ENCODE assay signal across 10 mouse cellular contexts in genomic region chr11:34009316-34010087, GRCm38 (mm10). TPM values are rescaled to one million over a fixed set of nuclear protein-coding genes. Genes with fewer than 3 reads are reported as not detected.
DNase-seq lines count a peak whose midpoint lies in the region; ATAC-seq and TF ChIP-seq lines count a peak whose summit lies in the region.
"Had no signal": no experiment of that assay in that cellular context is flagged by ENCODE, and none has a peak within 500 bp of the region (broad histone marks: within the 10 kb centered on the region; RNA-seq: fewer than 3 reads in every experiment).

No protein-coding gene starts in this region.

- H3K4me2 ChIP-seq in midbrain, postnatal 0 days (ENCODE audit: low read depth, low read length, poor library complexity, severe bottlenecking): no peak overlapping the region
- H3K4me2 ChIP-seq in forebrain, embryonic 12.5 days: no peak overlapping the region
- H3K4me2 ChIP-seq: hindbrain, embryonic 14.5 days had no signal

- DNase-seq in lung, adult 18-20 months: peak; percentile 36 to 40
- DNase-seq in lung, adult 2 months: no peak
- peak; percentile 53 for DNase-seq in thymus, postnatal 25 days
- DNase-seq in midbrain, postnatal 0 days (ENCODE audit: low spot score): no peak
- DNase-seq in left cerebral cortex, postnatal 25 days (ENCODE audit: low spot score in 2 of 2): no peak

- TF ChIP-seq CTCF in lung, adult 2 months (IDR thresholded peaks at IDR 0.05; ENCODE audit: insufficient read depth, low read length): no peak
- no peak for TF ChIP-seq CTCF in bone marrow macrophage, adult 2 months (IDR thresholded peaks at IDR 0.05; ENCODE audit: low read depth, low read length)
- no peak for TF ChIP-seq CTCF in midbrain, postnatal 0 days (IDR thresholded peaks at IDR 0.05)

- peak; percentile 58 for ATAC-seq in megakaryocyte, adult 5-6 weeks (ENCODE audit: poor library complexity, severe bottlenecking)
- ATAC-seq in midbrain, postnatal 0 days (ENCODE audit: low FRiP score): no peak
- ATAC-seq in forebrain, embryonic 12.5 days (ENCODE audit: low FRiP score): no peak

- intact Hi-C loops in left cerebral cortex, postnatal 25 days (cut with DNase I): loop anchor here (5.0 kb wide), 2 partner anchors 82 to 277 kb away; no protein-coding TSS in a partner anchor

- no peaks in the 10 kb centered on the region for H3K27me3 ChIP-seq in midbrain, postnatal 0 days (ENCODE audit: insufficient read depth, low read length)
- H3K27me3 ChIP-seq in forebrain, embryonic 12.5 days: no peaks in the 10 kb centered on the region

- no peaks in the 10 kb centered on the region for H3K4me1 ChIP-seq in lung, adult 2 months (ENCODE audit: control insufficient read depth, insufficient read depth, low read length)
- H3K4me1 ChIP-seq in bone marrow macrophage, adult 2 months (ENCODE audit: control insufficient read depth, insufficient read depth, low read length): peaks cover 38% of the 10 kb centered on the region
- no peaks in the 10 kb centered on the region for H3K4me1 ChIP-seq in midbrain, postnatal 0 days (ENCODE audit: insufficient read depth, low read length)
- H3K4me1 ChIP-seq in forebrain, embryonic 12.5 days: no peaks in the 10 kb centered on the region

- H3K9ac ChIP-seq in midbrain, postnatal 0 days (replicated peaks; ENCODE audit: low read length, poor library complexity, severe bottlenecking): no peak overlapping the region
- no peak overlapping the region for H3K9ac ChIP-seq in forebrain, embryonic 12.5 days
- H3K9ac ChIP-seq: hindbrain, embryonic 14.5 days had no signal

- H3K27ac ChIP-seq in bone marrow macrophage, adult 2 months (ENCODE audit: insufficient read depth, low read depth, low read length): peak overlapping the region; percentile 91
- H3K27ac ChIP-seq in midbrain, postnatal 0 days (ENCODE audit: low read depth, low read length): no peak overlapping the region
- no peak overlapping the region for H3K27ac ChIP-seq in forebrain, embryonic 12.5 days
- H3K27ac ChIP-seq: hindbrain, embryonic 14.5 days; liver, embryonic 14.5 days had no signal

- WGBS in lung, adult 2 months: 71% methylated on average over 12 of the region's 12 CpGs
- WGBS in midbrain, postnatal 0 days: 81% methylated on average over 12 of the region's 12 CpGs
- 73% methylated on average over 12 of the region's 12 CpGs for WGBS in forebrain, embryonic 12.5 days

- no peaks in the 10 kb centered on the region for H3K9me3 ChIP-seq in midbrain, postnatal 0 days (ENCODE audit: low read length)
- H3K9me3 ChIP-seq in forebrain, embryonic 12.5 days: no peaks in the 10 kb centered on the region

- no peak for TF ChIP-seq POLR2A in lung, adult 2 months (IDR thresholded peaks at IDR 0.05; ENCODE audit: borderline replicate concordance, extremely low read depth, low read depth, low read length)
- TF ChIP-seq POLR2A in bone marrow macrophage, adult 2 months (IDR thresholded peaks at IDR 0.05; ENCODE audit: borderline replicate concordance, low read depth, low read length): no peak

- H3K4me3 ChIP-seq in lung, adult 2 months (replicated peaks; ENCODE audit: extremely low read depth, low read depth, low read length): no peak overlapping the region
- no peak overlapping the region for H3K4me3 ChIP-seq in bone marrow macrophage, adult 2 months (ENCODE audit: insufficient read depth, low read length)
- H3K4me3 ChIP-seq in midbrain, postnatal 0 days (ENCODE audit: low read depth, low read length): no peak overlapping the region
- no peak overlapping the region for H3K4me3 ChIP-seq in forebrain, embryonic 12.5 days (replicated peaks)

- H3K36me3 ChIP-seq in midbrain, postnatal 0 days (ENCODE audit: insufficient read depth, low read length): no peaks in the 10 kb centered on the region
- no peaks in the 10 kb centered on the region for H3K36me3 ChIP-seq in forebrain, embryonic 12.5 days (replicated peaks)

RNA-seq across cellular contexts. Expression of gene Kcnip1, which starts 16.6 kb away (rescaled TPM):
- 0.08 and 0.13 TPM in 2 replicates for polyA plus RNA-seq in lung, adult 2 months (2012; rRNA removed)
- polyA plus RNA-seq in bone marrow macrophage, adult 2 months (2012; ENCODE audit: insufficient read depth, insufficient read length, missing spikeins): not detected in 2 replicates
- total RNA-seq in megakaryocyte, adult 5-6 weeks (2015): 0.09 TPM in 1 of 2 replicates, not detected in the other
- total RNA-seq in megakaryocyte, adult 5-6 weeks (2017): 0.18 TPM in 1 of 2 replicates, not detected in the other
- 93.8 and 102 TPM in 2 replicates for total RNA-seq in midbrain, postnatal 0 days (2014; rRNA removed)
- polyA plus RNA-seq in midbrain, postnatal 0 days (2015; fragmentation: Nextera tagmentation; extraction: Ambion mirVana): 145 TPM in 2 replicates
- polyA plus RNA-seq in forebrain, embryonic 12.5 days (2016; fragmentation: Nextera tagmentation; extraction: Ambion mirVana): 16.3 and 17.3 TPM in 2 replicates
- 10 to 100 TPM; 29.8 to 32.3 TPM for total RNA-seq in left cerebral cortex, postnatal 25 days (2021)

RNA-seq across cellular contexts. Expression of gene Lcp2, which starts 37.2 kb away (rescaled TPM):
- 7.0 and 9.1 TPM in 2 replicates for polyA plus RNA-seq in lung, adult 2 months (2012; rRNA removed)
- polyA plus RNA-seq in bone marrow macrophage, adult 2 months (2012; ENCODE audit: insufficient read depth, insufficient read length, missing spikeins): 96.8 and 118 TPM in 2 replicates
- total RNA-seq in megakaryocyte, adult 5-6 weeks (2015): 205 and 221 TPM in 2 replicates
- total RNA-seq in megakaryocyte, adult 5-6 weeks (2017): 94.8 and 109 TPM in 2 replicates
- 1.6 and 2.7 TPM in 2 replicates for total RNA-seq in midbrain, postnatal 0 days (2014; rRNA removed)
- polyA plus RNA-seq in midbrain, postnatal 0 days (2015; fragmentation: Nextera tagmentation; extraction: Ambion mirVana): 3.8 and 4.9 TPM in 2 replicates
- 1.1 and 1.8 TPM in 2 replicates for polyA plus RNA-seq in forebrain, embryonic 12.5 days (2016; fragmentation: Nextera tagmentation; extraction: Ambion mirVana)
- total RNA-seq in left cerebral cortex, postnatal 25 days (2021): 1 to 10 TPM; 3.2 to 5.0 TPM

RNA-seq across cellular contexts. Expression of gene Kcnmb1, which starts 46.7 kb away (rescaled TPM):
- 1.9 and 3.6 TPM in 2 replicates for polyA plus RNA-seq in lung, adult 2 months (2012; rRNA removed)
- polyA plus RNA-seq in bone marrow macrophage, adult 2 months (2012; ENCODE audit: insufficient read depth, insufficient read length, missing spikeins): not detected in 2 replicates
- not detected in 2 replicates for total RNA-seq in megakaryocyte, adult 5-6 weeks (2015)
- not detected in 2 replicates for total RNA-seq in megakaryocyte, adult 5-6 weeks (2017)
- total RNA-seq in midbrain, postnatal 0 days (2014; rRNA removed): 0.11 TPM in 1 of 2 replicates, not detected in the other
- polyA plus RNA-seq in midbrain, postnatal 0 days (2015; fragmentation: Nextera tagmentation; extraction: Ambion mirVana): 0.07 and 0.20 TPM in 2 replicates
- polyA plus RNA-seq in forebrain, embryonic 12.5 days (2016; fragmentation: Nextera tagmentation; extraction: Ambion mirVana): 0.08 TPM in 1 of 2 replicates, not detected in the other
- total RNA-seq in left cerebral cortex, postnatal 25 days (2021): under 1 TPM in 1 of 2 experiments, not detected in 1; 0.25 TPM

Comparison
In these comparisons a context has a peak if more than half of its experiments do, and no peak if none do; other contexts are left out.
1. DNase-seq: peak in lung, adult 18-20 months (2 of 2) and thymus, postnatal 25 days (single experiment); none in lung, adult 2 months (single experiment), midbrain, postnatal 0 days (single experiment) and left cerebral cortex, postnatal 25 days (0 of 2).
2. RNA of gene Kcnip1, which starts 16.6 kb away (polyA plus RNA-seq): 145 TPM in midbrain, postnatal 0 days and 16.3 to 17.3 TPM in forebrain, embryonic 12.5 days; 0.08 to 0.13 TPM in lung, adult 2 months and not detected in bone marrow macrophage, adult 2 months; every median in the first group is over 10 times any median in the second.